Mouse (Mus musculus): ENCODE data around the gene Gper1. TPM values are rescaled to one million over a fixed set of nuclear protein-coding genes. Genes with fewer than 3 reads are reported as not detected.
"Not testable (repeated sequence)": the region's sequence is repeated elsewhere in the genome, so short reads cannot be mapped to it uniquely, and the experiment has no call there.

The Gper1 gene
- polyA plus RNA-seq, 1 experiment from 2014 or later, result not detected

GRCm38 (mm10) chr5:139386047-139386446 is 36.9 kb upstream of the Gper1 start:
- Histone ChIP-seq H3K79me2 (ENCODE audit: inconsistent target) (peaks cover 100% of the 10 kb centered on the region), H3K4me3 (ENCODE audit: inconsistent target) (no peak overlapping the region), H3K36me3 (ENCODE audit: inconsistent target) (peaks cover 47% of the 10 kb centered on the region; the same call in 1 of the 2 replicates), H3K27ac (no peak overlapping the region)
- 83% methylated on average over 5 of the region's 5 CpGs for WGBS (ENCODE audit: missing documents)

DNA sequence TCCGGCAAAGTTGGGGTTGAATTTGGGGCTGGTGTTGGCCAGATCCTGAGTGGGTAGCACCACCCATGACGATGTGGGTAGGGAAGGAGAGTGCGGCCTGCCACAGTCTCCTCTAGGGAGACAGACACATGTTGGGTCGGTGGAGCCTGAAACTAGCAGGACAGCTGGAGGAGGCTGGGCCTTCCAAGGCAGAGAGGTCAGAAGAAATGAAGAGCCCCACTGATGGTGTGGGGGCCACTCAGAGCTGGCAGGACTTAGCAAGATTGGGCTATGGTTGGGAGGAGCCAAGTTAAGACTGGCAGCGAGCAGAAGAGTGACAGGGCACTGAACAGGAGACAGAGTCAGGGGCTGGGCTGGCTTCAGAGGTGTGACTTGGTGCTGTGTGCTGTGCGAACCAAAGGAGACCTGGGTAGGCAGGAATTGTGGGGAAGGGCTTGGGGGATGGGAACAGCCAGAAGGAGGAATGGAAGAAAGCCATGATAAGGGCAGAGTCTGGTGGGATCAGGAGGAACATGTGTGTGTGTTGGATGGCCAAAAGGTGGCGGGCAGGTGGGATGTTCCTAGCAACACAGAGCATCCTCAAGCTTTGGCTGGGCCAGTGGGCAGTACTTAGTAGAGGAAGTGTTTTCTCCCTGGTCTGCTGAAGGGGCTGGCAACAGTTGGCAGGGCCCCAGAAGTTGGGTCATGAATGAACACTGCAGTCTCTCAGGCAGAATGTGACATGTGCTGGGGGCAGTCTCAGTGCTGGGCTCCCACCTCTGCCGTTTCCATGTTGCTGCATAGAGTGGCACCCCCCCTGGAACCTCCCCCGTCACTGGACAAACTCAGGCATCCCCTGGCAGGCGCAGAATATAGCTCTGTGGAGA is 35.4 kb upstream of the Gper1 start:
- Histone ChIP-seq H3K4me3 (ENCODE audit: inconsistent target) (no peak overlapping the region), H3K27ac (peak overlapping the region; percentile 35), H3K36me3 (ENCODE audit: inconsistent target) (peaks cover 55% of the 10 kb centered on the region; the same call in 1 of the 2 replicates), H3K79me2 (ENCODE audit: inconsistent target) (peaks cover 100% of the 10 kb centered on the region)
- WGBS (ENCODE audit: missing documents), result 63% methylated on average over 7 of the region's 10 CpGs

- 37% methylated on average over 4 of the region's 4 CpGs for WGBS (ENCODE audit: missing documents)
- H3K36me3 ChIP-seq (ENCODE audit: inconsistent target), result peaks cover 61% of the 10 kb centered on the region
- no peak overlapping the region for H3K4me3 ChIP-seq (ENCODE audit: inconsistent target)
- H3K27ac ChIP-seq, result peak overlapping the region; percentile 35
- H3K79me2 ChIP-seq (ENCODE audit: inconsistent target), result peaks cover 100% of the 10 kb centered on the region
Measured at GRCm38 (mm10) chr5:139388195-139388570, 34.8 kb upstream of the Gper1 start.

GRCm38 (mm10) chr5:139388694-139389675 is 34.0 kb upstream of the Gper1 start:
- Histone ChIP-seq H3K36me3 (ENCODE audit: inconsistent target) (peaks cover 65% of the 10 kb centered on the region), H3K79me2 (ENCODE audit: inconsistent target) (peaks cover 100% of the 10 kb centered on the region), H3K4me3 (ENCODE audit: inconsistent target) (no peak overlapping the region), H3K27ac (peak overlapping the region; percentile 35)
- WGBS (ENCODE audit: missing documents), result 91% methylated on average over 17 of the region's 17 CpGs

DNA sequence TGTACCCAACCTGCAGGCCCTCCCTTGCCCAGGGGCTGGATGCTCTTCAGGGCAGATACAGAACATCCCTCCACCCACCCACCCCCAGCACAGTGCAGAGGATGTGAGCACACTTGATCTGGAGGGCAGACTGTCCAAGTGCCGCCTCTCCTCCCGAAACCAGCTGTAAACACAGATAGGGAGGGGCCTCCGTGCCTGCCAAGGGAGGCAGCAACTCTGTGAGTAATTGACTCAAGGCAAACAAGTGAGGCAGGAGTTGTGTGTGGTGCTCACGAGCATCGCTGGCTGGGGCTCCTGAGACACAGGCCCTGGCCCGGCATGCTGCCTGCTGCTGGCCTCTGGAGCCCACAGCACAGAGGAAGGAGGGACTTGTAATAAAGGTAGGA is 33.3 kb upstream of the Gper1 start:
- peaks cover 67% of the 10 kb centered on the region for H3K36me3 ChIP-seq (ENCODE audit: inconsistent target)
- no peak overlapping the region for H3K27ac ChIP-seq
- 88% methylated on average over 6 of the region's 6 CpGs for WGBS (ENCODE audit: missing documents)
- H3K79me2 ChIP-seq (ENCODE audit: inconsistent target), result peaks cover 100% of the 10 kb centered on the region
- no peak overlapping the region for H3K4me3 ChIP-seq (ENCODE audit: inconsistent target)

- not testable (repeated sequence) for H3K27ac ChIP-seq; H3K4me3 ChIP-seq (ENCODE audit: inconsistent target)
- Histone ChIP-seq H3K79me2 (ENCODE audit: inconsistent target) (peaks cover 100% of the 10 kb centered on the region), H3K36me3 (ENCODE audit: inconsistent target) (peaks cover 63% of the 10 kb centered on the region)
- 85% methylated on average over 4 of the region's 5 CpGs for WGBS (ENCODE audit: missing documents)
Measured at GRCm38 (mm10) chr5:139390324-139391119, 32.4 kb upstream of the Gper1 start.

- WGBS (ENCODE audit: missing documents), result 90% methylated on average over 10 of the region's 11 CpGs
- Histone ChIP-seq H3K36me3 (ENCODE audit: inconsistent target) (peaks cover 55% of the 10 kb centered on the region), H3K27ac (no peak overlapping the region), H3K79me2 (ENCODE audit: inconsistent target) (peaks cover 99% of the 10 kb centered on the region), H3K4me3 (ENCODE audit: inconsistent target) (no peak overlapping the region)
Measured at GRCm38 (mm10) chr5:139391309-139391990, 31.5 kb upstream of the Gper1 start.

DNA sequence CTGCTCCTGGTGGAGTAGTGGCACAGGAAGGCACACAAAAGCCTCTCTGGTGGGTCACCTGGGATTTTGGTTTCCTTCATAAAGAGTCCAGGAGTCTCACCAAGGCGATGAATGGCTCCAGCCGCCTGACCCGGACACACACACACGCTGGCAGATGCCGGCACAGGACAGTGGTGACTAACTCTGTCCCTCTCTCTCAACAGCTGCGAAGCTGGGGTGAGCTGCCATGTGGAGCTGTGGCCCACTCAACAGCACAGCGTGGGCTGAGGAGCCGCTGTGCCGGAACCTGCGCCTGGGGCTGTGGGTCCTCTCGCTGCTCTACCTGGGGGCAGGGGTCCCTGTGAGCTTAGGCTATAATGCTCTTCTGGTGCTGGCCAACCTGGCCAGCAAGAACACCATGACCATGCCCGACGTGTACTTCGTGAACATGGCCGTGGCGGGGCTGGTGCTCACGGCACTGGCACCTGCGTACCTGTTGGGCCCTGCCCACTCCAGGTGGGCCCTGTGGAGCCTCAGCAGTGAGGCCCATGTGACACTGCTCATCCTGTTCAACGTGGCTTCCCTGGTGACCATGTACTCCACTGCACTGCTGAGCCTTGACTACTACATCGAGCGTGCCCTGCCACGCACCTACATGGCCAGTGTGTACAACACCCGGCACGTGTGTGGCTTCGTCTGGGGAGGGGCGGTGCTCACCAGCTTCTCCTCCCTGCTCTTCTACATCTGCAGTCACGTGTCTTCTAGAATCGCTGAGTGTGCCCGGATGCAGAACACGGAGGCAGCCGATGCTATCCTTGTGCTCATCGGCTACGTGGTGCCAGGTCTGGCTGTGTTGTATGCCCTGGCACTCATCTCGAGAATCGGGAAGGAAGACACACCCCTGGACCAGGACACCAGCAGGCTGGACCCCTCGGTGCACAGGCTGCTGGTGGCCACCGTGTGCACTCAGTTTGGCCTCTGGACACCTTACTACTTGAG is 30.4 kb upstream of the Gper1 start:
- Histone ChIP-seq H3K36me3 (ENCODE audit: inconsistent target) (peaks cover 55% of the 10 kb centered on the region), H3K79me2 (ENCODE audit: inconsistent target) (peaks cover 99% of the 10 kb centered on the region), H3K27ac (no peak overlapping the region), H3K4me3 (ENCODE audit: inconsistent target) (no peak overlapping the region)
- 93% methylated on average over 36 of the region's 37 CpGs for whole genome bisulfite sequencing (ENCODE audit: missing documents)

DNA sequence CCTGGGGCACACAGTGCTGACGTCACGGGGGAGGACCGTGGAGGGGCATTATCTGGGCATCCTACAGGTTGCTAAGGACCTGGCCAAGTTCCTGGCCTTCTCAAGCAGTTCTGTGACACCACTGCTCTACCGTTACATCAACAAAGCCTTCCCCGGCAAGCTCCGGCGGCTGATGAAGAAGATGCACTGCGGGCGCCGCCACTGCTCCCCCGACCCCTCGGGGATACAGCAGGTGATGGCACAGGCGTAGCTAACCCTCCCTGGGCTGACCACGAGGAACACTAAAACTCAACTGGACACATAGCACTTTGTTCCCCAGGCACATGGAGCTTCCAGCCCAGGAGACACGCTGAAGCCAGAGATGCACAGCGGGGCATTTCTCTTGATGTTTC is 29.8 kb upstream of the Gper1 start:
- Histone ChIP-seq H3K79me2 (ENCODE audit: inconsistent target) (peaks cover 99% of the 10 kb centered on the region), H3K4me3 (ENCODE audit: inconsistent target) (no peak overlapping the region), H3K36me3 (ENCODE audit: inconsistent target) (peaks cover 54% of the 10 kb centered on the region), H3K27ac (no peak overlapping the region)
- 92% methylated on average over 16 of the region's 16 CpGs for WGBS (ENCODE audit: missing documents)

GRCm38 (mm10) chr5:139394399-139394798 is 28.6 kb upstream of the Gper1 start:
- no peak overlapping the region for H3K4me3 ChIP-seq (ENCODE audit: inconsistent target)
- H3K27ac ChIP-seq, result no peak overlapping the region
- peaks cover 99% of the 10 kb centered on the region for H3K79me2 ChIP-seq (ENCODE audit: inconsistent target)
- WGBS (ENCODE audit: missing documents), result 94% methylated on average over 7 of the region's 7 CpGs
- H3K36me3 ChIP-seq (ENCODE audit: inconsistent target), result peaks cover 44% of the 10 kb centered on the region

DNA sequence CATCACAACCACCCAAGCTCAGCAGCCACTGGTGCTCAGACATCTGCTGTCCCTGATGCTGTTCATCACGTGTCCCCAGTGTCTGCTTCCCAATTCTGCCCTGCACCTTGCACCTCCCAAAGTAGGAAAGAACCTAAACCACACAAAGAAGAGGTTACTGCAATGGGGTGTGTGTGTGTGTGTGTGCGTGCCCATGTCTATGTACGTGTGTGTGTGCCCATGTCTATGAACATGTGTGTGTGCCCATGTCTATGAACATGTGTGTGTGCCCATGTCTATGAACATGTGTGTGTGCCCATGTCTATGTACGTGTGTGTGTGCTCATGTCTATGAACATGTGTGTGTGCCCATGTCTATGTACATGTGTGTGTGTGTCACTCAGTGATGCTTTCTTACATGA is 27.4 kb upstream of the Gper1 start:
- 85% methylated on average over 4 of the region's 4 CpGs for WGBS (ENCODE audit: missing documents)
- Histone ChIP-seq H3K79me2 (ENCODE audit: inconsistent target) (peaks cover 99% of the 10 kb centered on the region), H3K27ac (no peak overlapping the region), H3K4me3 (ENCODE audit: inconsistent target) (no peak overlapping the region), H3K36me3 (ENCODE audit: inconsistent target) (peaks cover 38% of the 10 kb centered on the region)

GRCm38 (mm10) chr5:139397359-139397916 is 25.5 kb upstream of the Gper1 start:
- H3K4me3 ChIP-seq (ENCODE audit: inconsistent target), result no peak overlapping the region
- peaks cover 26% of the 10 kb centered on the region for H3K36me3 ChIP-seq (ENCODE audit: inconsistent target)
- WGBS (ENCODE audit: missing documents), result 86% methylated on average over 4 of the region's 4 CpGs
- H3K79me2 ChIP-seq (ENCODE audit: inconsistent target), result peaks cover 99% of the 10 kb centered on the region
- H3K27ac ChIP-seq, result peak overlapping the region; percentile 12
